Mouse (Mus musculus): Measurements from ENCODE around the gene Oasl1.

- TF ChIP-seq POLR2A (IDR thresholded peaks at IDR 0.05; ENCODE audit: low read depth, low read length), result no peak
- no peak for TF ChIP-seq CTCF (IDR thresholded peaks at IDR 0.05; ENCODE audit: extremely low read depth, insufficient read depth, insufficient read length, insufficient replicate concordance)
These were observed 8.6 kb downstream of the Oasl1 start for GRCm38 (mm10) chr5:114931626-114932025.

Data from spleen, adult 2 months (tissue).